Mouse (Mus musculus) heart, adult 8-10 months (tissue): ENCODE data around the gene Cfap157. TPM values are rescaled to one million over a fixed set of nuclear protein-coding genes. Genes with fewer than 3 reads are reported as not detected.

Experiments
- DNase-seq: peaks from one replicate; pipeline ENCODE4 v3.0.0; 2022; ENCODE audit warnings: low spot score
- total RNA-seq, 4 experiments: library from RNA; stranded (reverse); gene quantifications; 2 replicates each; pipeline ENCODE4 v1.2.4; 2022

Cfap157 gene
- total RNA-seq, 4 experiments from 2014 or later, result not detected

DNA sequence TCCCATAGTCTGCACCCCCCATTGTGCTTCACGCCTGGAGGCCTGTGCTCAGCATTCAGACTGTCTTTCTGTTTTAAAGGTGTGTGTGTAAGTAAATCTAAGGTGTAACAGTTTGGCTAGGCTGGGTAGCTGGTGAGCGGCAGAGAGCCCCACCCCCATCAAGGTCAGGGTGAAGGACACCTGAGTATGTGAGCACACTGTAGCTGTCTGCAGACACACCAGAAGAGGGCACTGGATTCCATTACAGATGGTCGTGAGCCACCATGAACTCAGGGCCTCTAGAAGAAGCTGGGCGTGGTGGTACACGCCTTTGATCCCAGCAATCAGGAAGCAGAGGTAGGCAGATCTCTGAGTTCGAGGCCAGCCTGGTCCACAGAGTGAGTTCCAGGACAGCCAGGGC, 2.5 kb downstream of the Cfap157 start:
- DNase-seq, result no peak

DNA sequence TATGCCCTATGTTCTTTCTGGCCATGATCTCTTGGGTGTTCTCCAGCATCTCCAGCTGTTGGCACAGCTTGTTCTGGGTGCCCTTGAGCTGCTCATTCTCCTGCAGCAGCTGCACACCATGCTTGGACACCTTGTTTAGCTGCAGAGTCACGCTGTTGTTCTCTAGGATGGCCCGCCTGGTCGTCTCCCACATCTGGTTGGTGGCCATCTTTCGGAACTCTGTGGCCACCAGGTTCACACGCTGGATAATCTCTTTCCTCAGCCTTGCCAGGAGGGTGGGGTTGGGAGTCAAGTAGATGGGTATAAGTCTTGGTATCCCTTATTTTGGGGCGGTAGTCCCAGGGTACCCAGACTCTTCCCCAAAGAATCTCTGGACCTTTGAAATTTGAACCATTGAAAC, 4.5 kb downstream of the Cfap157 start:
- no peak for DNase-seq

DNA sequence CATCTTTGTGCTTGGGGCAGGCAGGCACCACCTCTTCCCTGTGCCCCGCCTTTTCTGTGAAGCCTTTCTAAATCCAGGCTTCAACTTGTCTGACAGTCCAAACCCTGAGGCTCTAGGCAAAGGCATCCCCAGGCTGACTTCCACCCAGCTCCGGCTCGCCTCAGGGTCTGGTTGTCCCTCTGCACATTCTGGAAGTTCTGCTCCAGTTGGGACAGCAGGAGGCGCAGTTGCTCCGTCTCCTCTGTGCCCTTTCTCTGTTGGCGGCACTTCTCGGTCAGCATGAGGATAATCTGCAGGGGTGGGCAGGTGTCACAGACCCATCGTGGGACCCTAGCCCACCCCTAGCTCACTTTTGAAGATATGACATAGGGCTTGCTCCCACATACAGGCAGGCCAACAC, 5.1 kb downstream of the Cfap157 start:
- peak; percentile 62 for DNase-seq

DNA sequence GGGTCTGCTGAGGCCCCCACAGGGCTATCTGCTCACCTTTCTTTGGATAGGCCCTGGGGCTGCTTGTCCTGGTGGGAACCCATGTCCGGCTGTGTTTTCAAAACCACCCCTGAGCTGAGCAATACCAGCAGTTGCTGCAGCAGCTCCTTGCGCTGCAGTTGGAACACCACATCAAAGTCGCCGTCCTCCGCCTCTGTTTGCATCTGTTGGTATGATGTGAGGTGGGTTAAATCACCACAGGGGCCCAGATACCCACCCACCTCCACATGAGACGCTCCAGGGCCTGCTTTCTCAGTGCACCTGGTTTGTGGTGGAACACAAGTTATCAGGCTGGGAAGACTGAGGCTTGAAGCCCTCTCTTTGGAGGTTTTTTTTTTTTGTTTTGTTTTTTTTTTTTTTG, 6.1 kb downstream of the Cfap157 start:
- no peak for DNase-seq

DNA sequence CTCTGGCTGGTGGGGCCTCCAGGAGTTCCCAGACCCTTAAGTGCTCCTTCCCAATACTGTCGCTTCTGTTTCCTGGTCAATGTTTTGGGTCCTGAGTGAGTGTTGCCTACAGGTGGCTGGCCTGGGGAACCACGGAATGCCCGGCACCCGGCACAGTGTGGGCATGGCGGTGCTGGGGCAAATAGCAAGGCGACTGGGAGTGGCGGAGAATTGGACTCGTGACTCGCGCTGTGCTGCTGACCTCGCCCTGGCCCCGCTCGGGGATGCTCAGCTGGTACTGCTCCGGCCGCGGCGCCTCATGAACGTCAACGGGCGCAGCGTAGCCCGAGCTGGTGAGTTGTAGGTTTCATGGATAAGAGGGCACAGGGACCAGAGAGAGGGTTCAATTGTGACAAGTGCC, 8.0 kb downstream of the Cfap157 start:
- DNase-seq, result no peak

DNA sequence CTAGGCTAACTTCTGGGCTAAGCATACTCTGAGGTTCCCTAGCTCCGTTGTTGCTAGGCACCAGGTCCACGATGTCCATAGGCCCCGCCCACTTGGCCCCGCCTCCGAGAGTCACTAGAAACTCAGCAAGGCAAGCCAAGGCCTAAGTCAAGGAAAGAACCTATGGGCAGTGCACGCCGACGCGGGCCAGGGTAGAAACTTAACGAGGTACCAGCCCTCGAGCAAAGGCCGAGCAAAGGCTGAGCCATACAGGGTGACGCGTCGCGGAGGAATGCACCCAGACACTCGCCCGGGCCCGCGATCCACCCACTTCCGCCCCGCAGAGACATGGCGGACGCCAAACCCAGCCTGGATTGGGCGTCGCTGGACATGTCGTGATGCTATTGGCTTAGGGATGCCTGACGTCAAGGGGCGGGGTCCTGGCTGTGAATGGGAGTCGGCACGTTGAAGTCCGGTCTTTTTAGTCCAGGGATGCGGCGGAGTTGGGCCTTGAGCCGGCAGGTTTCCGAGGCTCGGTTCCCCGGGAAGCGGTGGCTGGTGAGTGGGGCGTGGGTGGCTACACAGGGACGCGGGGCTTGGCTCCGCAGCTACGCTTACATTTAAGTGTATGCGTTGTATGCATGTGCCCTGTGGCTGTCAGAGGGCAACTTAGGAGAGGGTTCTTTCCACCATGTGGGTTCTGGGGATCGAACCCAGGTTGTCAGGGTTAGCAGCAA, 8.7 kb downstream of the Cfap157 start, which contains the start of the genes Ttc16 and Ptrh1:
Gene Ttc16, minus strand, starts transcription at position 275 of the 716 bp plus-strand sequence.
Gene Ptrh1, plus strand, starts transcription at position 428 of the 716 bp plus-strand sequence.
- peak; percentile 98 for DNase-seq

DNA sequence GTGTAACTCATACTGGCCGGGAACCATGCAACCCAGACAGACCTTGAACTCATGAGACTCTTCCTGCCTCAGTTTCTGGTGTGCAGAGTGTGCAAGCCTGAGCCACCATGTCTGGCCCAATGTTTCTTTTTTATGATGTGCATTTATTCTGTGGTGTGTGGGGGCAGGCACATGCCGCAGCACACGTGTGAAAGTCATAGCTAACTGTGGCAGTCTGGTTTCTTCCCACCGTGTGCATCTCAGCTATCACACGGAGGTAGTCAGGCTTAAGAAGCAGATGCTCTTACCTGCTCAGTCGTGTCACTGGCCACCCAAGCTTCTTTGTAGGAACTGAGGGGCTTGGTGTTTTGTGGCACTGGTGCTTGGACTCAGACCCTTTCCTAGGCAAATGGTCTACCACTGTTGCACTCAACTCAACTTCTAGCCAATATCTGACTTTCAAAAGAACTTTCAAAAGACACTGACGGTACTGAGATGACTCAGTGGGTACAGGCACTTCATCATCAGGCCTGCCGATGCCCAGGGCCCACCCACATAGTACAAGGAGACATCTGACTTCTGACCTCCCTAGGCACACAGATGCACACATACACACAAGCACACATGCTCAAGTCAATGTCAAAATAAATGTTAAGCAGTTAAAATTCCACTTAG, 11.5 kb downstream of the Cfap157 start:
- no peak for DNase-seq

DNA sequence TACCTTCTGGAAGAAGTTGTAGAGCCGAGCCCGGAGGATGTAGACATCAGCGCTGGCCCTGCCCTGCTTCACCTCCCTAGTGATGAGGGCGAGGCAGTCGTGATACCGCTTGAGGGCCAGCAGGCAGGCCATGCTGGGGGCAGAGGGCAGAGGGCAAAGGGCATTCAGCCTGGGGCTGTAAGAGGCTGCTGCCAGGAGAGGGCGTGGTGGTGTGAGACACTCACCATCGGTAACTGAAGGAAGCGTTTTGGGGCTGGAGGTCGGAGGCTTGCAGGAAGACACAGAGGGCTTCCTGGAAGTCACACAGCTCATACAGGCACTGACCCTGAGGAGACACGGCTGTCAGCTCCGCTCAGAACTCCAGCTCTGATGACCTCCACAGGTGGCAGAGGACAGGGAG, 12.3 kb downstream of the Cfap157 start:
- DNase-seq, result no peak

DNA sequence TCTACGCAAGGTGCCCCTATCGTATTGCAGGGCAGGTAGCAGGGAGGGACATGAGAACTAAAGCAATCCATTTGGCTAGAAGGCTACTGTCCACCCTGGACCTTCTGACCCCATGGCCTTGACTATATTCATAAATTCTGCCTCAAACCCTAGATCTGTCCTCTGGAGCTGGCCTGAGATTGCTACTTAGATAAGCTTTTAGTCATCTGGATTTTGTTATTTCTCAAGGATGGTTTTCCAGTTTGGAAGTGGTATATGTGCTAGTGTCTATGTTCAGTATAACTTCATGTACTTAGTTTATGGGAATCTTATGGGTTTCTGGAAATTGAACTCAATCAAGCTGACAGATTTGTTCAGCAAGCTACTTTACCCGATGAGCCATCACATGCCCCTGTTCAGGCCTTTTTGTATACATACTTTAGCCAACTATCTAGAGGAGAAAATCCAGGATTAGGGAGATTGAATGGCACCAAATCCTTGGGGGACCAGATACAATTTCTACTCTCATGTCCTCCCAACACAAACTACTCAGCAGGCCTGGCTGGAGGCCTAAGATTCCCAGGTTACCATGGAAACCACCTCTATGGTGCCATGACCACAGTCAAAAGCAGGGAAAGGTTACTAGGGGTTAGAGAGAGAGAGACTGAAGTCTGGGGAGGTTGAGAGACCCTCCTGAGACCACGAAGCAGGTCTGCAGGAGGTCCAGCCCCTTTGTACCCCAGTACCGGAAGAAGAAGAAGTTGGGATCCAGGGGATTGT, 14.7 kb downstream of the Cfap157 start:
- DNase-seq, result no peak

DNA sequence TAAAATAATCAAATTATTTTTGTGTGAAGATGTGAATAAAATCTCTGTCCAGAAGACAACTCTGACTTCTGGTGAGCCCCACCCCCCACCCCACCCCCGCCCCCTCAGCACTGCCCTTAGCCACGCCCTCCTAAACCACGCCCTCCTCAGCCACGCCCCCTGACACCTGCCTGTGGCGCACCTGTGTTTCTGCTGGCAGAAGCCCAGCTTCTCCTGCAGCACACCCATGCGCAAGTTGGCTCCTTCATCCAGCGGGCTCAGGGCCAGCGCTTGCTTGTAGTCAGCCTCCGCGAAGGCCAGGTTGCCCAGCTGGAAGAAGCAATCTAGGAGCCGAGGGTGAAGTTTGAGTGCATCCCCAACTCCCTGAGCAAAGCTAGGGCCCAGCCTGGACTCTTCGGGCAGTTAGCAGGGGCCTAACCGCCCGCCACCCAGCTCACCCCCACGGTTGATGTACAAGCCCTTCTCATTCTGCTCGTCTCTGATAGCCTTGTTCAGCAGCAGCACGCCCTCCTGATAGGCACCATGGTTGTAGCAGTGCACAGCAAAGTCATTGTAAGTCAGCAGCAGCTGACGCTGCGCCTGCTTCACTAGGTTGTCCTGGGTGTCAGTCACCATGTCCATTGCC, 15.5 kb downstream of the Cfap157 start:
- DNase-seq, result no peak

DNA sequence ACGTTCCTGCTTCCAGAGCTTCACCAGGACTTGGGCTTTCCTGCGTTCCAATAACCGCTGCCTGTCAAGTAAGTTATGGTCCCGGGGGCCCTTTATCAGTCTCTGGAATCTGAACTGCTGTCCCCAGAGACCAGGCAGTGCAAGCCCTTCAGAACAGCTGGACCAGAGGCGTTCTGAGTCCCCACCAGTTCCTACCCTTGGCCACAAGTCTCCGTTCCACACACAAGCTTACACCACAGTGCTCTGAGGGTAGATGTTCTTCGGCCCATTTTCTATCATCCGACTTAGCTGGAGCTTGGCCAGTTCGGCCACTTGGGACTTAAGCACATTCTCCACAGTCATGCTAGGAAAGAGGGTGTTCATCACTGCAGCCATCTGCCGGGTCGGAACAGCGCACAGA, 17.0 kb downstream of the Cfap157 start:
- no peak for DNase-seq

DNA sequence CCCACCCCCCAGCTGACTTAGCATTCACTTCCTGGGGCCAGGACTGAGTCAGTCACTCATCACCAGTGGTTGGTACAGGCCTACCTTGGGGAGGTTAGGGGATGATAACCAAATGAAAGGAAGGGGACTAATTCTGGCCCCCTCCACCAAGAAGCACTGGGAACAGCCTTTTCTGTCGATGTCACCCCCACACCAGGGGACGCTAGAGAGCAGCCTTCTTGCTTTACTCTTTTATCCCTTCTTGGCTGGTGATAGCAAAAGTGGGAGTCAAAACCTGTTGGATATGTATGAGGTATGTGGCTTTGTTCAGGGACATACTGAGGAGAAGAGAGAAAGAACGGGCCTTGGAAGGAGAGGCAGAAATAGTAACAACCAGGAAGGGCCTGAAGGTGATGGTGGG, 20.9 kb downstream of the Cfap157 start:
- DNase-seq, result no peak

DNA sequence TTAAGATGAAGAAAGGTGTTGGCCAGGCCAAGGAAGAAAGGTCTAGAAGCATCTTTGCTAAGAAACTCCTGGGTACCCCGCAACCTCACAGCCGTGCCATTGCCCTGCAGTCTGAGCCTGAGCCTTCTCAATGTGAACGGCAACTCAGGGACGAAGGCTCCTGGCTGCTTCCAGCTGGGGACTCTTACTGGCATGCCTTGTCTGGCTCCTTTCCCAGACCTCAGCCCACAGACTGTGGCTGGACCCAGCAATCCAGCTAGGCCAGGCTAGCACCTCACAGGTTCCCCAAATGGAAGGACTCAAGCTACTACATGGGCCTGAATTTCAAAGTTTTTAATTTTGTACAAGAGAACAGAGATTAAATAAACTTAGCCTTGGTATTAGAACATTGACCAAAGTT, 22.4 kb downstream of the Cfap157 start:
- no peak for DNase-seq

DNA sequence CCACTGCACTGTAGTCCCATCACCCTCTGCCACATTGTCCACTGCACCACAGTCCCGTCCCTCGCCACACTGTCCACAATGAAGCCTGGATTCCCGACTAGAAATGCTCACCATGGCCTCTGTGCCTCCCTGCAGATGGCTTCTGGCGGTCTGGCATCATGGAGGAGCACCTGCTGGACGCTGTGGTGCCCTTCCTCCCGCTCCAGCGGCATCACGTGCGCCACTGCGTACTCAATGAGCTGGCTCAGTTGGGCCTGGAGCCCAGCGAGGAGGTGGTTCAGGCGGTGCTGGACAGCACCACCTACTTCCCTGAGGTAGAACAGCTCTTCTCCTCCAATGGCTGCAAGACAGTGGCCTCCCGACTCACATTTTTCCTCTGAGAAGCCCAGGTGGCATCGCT, 22.9 kb downstream of the Cfap157 start:
- DNase-seq, result no peak

DNA sequence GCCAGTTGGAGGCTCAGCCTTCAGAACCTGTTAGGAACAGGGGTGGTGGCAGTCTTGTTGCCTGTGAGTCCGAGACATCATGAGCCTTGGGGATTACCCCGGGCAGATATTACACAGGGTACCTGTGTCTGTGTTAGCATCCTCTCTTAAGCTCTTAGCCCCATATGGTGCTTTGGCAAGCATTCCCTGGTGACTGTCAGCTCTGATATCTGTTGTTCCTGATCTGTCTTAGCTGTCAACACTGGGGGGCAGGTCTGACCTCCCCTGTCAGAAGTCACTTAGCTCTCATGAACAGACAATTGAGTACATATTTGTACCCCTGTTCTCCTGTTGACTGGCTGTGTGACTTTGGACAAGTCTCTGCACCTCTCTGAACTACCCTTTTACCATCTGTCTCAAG, 25.2 kb downstream of the Cfap157 start:
- DNase-seq, result no peak

DNA sequence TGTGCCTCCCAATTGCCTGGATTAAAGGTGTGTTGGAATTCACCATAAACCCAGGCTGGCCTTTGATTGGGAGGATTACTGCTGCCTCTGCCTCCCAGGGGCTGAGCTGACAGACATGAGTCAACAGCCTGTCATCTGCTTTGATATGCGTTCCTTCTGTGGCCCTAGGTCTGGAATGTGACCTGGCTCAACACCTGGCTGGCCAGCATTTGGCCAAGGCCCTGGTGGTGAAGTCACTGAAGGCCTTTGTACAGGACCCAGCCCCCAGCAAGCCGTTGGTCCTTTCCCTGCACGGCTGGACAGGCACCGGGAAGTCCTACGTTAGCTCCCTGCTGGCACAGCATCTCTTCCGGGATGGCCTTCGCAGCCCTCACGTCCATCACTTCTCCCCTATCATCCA, 25.7 kb downstream of the Cfap157 start:
- no peak for DNase-seq

DNA sequence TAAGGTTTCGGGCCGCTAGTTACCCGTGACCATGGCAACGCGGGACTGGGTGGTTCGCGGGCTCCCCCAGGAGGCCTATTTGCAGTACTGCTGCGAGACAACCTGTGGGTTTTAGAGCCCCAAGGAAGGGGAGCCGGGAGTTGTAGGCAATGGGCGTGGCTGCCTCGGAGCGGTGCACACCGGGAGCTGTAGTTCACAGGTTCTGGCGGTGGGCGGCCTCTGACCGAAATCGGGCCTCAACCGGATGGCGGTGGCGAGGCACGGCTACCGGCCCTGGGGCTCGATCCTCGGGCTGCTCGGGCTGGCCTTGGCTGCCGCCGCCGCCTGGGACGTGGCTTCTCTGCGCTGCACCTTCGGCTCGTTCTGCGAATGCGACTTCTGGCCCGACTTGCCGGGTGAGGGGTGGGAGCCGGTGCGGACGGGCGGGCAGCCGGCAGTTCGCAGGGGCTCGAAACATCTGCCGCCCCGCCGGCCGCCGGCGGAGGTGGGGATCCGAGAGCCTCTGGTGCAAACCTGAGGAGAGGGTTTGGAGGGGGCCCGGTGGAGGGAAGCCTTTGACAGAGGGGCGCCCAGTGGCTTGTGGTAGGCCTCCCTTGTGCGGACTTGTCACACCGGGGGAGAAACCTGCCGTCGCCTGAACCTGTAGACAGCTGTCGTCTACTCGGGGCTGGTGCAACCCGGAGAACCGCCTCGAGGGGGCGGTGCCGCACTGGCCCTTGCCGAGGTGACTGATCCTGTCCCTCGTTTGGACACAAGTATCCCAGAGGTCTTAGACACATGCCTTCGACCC, 27.0 kb downstream of the Cfap157 start, which contains the start of gene Tor2a:
Gene Tor2a, plus strand, starts transcription at position 179 of the 790 bp plus-strand sequence.
- peak; percentile 98 for DNase-seq

DNA sequence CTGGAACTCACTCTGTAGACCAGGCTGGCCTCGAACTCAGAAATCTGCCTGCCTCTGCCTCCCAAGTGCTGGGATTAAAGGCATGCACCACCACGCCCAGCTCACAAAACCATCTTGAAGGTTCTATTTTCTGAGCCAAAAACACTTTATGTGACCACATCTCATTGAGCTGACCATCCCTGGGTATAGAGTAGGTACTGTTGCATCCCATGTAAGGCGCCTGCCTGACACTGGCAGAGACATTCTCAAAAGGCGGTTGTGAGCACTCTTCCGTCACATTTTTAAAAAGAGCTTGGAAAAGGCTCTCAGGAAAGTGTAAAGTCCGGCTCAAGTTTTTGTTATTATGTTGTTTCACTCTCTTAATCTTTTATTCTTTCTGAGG, 27.6 kb downstream of the Cfap157 start:
- no peak for DNase-seq

DNA sequence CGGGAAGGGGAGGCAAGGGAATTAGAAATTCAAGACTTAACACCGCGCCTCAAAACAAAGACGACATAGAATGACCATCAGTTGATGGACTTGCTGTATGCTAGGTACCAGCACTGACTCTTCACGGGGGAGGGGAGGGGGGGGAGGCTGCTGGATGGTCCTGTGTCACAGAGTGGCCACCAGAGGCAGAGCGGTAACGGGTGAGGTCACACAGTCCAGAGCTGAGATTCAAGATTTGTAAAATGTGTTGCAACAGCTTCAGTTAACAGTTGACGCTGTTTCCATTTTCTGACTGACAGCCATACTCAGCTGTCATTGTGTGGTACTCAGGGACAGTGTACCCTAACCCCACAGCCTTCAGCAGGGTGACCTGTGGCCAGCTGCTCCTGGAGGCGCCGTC, 32.0 kb downstream of the Cfap157 start:
- DNase-seq, result no peak

DNA sequence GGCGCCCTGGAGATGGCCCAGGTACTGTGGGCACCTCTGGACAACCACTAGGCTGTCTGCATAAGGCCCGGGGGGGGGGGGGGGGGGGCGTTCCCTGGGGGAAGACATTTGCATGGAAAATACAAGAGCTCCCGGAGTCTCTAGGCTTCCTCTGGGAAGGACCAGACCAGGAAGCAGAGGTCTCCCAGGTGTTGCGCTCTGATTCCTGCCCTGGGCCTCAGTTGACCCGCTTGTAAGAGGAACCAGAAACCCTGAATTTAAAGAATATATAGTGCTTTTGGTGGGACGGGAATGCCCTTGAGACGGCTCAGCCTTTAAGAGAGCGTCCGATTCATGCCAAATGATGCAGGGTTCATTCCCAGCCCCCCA, 32.6 kb downstream of the Cfap157 start:
- no peak for DNase-seq

DNA sequence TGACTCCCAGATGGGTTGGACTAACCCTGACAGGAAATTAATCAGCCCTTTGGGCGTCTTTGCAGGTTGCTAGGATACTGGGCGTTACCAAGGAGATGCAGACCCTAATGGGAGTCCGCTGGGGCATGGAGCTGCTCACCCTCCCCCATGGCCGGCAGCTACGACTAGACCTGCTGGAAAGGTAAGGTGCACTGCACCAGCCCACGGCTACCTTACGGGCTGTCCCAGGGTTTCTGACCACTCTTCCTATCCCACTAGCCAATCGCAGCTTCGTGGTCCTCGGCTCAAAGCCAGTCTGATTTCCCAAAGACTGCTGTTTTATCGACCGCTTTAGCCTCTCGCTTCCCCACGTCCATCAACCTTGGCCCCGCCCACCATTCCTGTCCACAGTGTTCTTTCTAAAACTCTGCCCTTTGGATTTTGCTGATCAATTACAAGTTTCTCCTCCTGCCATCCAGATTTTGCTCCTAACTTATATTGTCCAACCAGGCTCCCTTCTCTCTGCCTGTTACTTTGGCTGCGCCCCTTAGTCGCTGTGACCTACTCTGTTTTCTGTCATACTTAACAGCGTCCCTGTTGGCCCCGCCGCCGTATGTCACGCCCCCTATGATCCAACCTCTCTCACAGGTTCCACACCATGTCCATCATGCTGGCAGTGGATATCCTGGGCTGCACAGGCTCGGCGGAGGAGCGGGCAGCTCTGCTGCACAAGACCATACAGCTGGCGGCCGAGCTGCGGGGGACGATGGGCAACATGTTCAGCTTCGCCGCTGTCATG, 33.2 kb downstream of the Cfap157 start:
- no peak for DNase-seq
